Comparison of ENCODE assay signal across 12 mouse cellular contexts in the genomic region with DNA sequence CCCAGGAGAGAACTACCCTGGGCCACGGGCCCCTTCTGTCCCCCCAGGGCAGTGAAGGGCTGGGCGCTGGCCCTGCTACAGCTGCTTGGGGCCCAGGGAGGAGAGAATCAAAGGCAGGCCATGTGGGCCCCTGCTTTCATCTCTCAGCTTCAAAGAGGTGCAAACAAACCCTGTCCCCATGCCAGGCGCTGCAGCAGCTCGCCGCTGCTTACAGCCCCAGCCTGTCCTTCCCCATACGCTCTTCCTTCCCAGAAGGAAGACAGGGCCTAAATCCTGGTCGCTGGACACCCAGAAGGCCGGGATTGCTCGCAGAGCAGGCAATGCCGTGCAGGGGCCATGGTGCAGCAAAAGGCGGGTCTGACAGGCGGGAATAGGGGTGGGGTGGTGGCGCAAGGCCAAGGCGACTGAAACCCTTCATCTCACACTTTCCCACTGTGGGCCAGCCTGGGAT. TPM values are rescaled to one million over a fixed set of nuclear protein-coding genes. Genes with fewer than 3 reads are reported as not detected.
DNase-seq lines count a peak whose midpoint lies in the region; ATAC-seq and TF ChIP-seq lines count a peak whose summit lies in the region.
"Had no signal": no experiment of that assay in that cellular context is flagged by ENCODE, and none has a peak within 500 bp of the region (broad histone marks: within the 10 kb centered on the region; RNA-seq: fewer than 3 reads in every experiment).

No protein-coding gene starts in this region.

- H3K4me1 ChIP-seq in kidney, embryonic 14.5 days (ENCODE audit: control insufficient read depth, insufficient read depth, low read length): peaks cover 13% of the 10 kb centered on the region
- no peaks in the 10 kb centered on the region for H3K4me1 ChIP-seq in kidney, adult 2 months (ENCODE audit: control insufficient read depth, insufficient read depth, low read length)
- H3K4me1 ChIP-seq in E14TG2a.4 (replicated peaks; ENCODE audit: low read depth, low read length): peaks cover 47% of the 10 kb centered on the region
- H3K4me1 ChIP-seq in intestine, embryonic 15.5 days (replicated peaks): peaks cover 15% of the 10 kb centered on the region

- H3K4me2 ChIP-seq in kidney, embryonic 14.5 days (replicated peaks; ENCODE audit: low read depth, low read length): no peak overlapping the region
- peak overlapping the region; percentile 36; the same call in 1 of the 2 replicates for H3K4me2 ChIP-seq in intestine, embryonic 15.5 days (replicated peaks)

- H3K36me3 ChIP-seq in kidney, embryonic 14.5 days (ENCODE audit: control insufficient read depth, insufficient read depth, low read length): no peaks in the 10 kb centered on the region
- H3K36me3 ChIP-seq in kidney, adult 2 months (ENCODE audit: control insufficient read depth, insufficient read depth, low read length): no peaks in the 10 kb centered on the region
- H3K36me3 ChIP-seq in E14TG2a.4 (ENCODE audit: insufficient read depth, low read length): no peaks in the 10 kb centered on the region
- H3K36me3 ChIP-seq in intestine, embryonic 15.5 days: no peaks in the 10 kb centered on the region

- no peak for TF ChIP-seq POLR2A in kidney, adult 2 months (IDR thresholded peaks at IDR 0.05; ENCODE audit: low read depth, low read length)

- H3K9ac ChIP-seq in kidney, embryonic 14.5 days (ENCODE audit: low read depth, low read length): 0 out of 2 replicates have a peak overlapping the region, but pooled peaks have one; percentile 19
- H3K9ac ChIP-seq in intestine, embryonic 15.5 days: no peak overlapping the region; the same call in 1 of the 2 replicates

- no peak overlapping the region for H3K27ac ChIP-seq in kidney, embryonic 14.5 days (ENCODE audit: low read depth, low read length)
- no peak overlapping the region for H3K27ac ChIP-seq in kidney, adult 2 months (ENCODE audit: insufficient read depth, low read depth, low read length)
- peak overlapping the region; percentile 54 for H3K27ac ChIP-seq in intestine, embryonic 15.5 days

- peak; percentile 25; the same call in 1 of the 2 replicates for ATAC-seq in kidney, embryonic 14.5 days (ENCODE audit: low FRiP score, low TSS enrichment)
- ATAC-seq in intestine, embryonic 15.5 days: peak; percentile 66

- H3K9me3 ChIP-seq in kidney, embryonic 14.5 days (ENCODE audit: control insufficient read depth, low read length): no peaks in the 10 kb centered on the region
- no peaks in the 10 kb centered on the region for H3K9me3 ChIP-seq in E14TG2a.4 (ENCODE audit: low read length)
- no peaks in the 10 kb centered on the region for H3K9me3 ChIP-seq in intestine, embryonic 15.5 days

- 31% methylated on average over 14 of the region's 14 CpGs for WGBS in kidney, embryonic 14.5 days
- WGBS in kidney, adult 2 months: 61% methylated on average over 14 of the region's 14 CpGs
- WGBS in intestine, embryonic 15.5 days: 20% methylated on average over 14 of the region's 14 CpGs

- no peaks in the 10 kb centered on the region; the same call in 1 of the 2 replicates for H3K27me3 ChIP-seq in kidney, embryonic 14.5 days (ENCODE audit: control insufficient read depth, insufficient read depth, low read length)
- H3K27me3 ChIP-seq in kidney, adult 2 months (replicated peaks; ENCODE audit: control insufficient read depth, insufficient read depth, low read length): no peaks in the 10 kb centered on the region
- peaks cover 18% of the 10 kb centered on the region for H3K27me3 ChIP-seq in E14TG2a.4 (ENCODE audit: insufficient read depth, low read length)
- no peaks in the 10 kb centered on the region for H3K27me3 ChIP-seq in intestine, embryonic 15.5 days (replicated peaks)

- TF ChIP-seq CTCF in kidney, adult 2 months (conservative IDR thresholded peaks at IDR 0.05; ENCODE audit: insufficient read depth, insufficient read length, low read depth, low read length): no peak
- TF ChIP-seq CTCF in E14TG2a.4 (conservative IDR thresholded peaks at IDR 0.05; ENCODE audit: low read length): no peak

- no peak overlapping the region for H3K4me3 ChIP-seq in kidney, embryonic 14.5 days (ENCODE audit: low read length)
- no peak overlapping the region for H3K4me3 ChIP-seq in kidney, adult 2 months (ENCODE audit: insufficient read depth, low read depth, low read length)
- 0 out of 2 replicates have a peak overlapping the region, but pooled peaks have one; percentile 17 for H3K4me3 ChIP-seq in E14TG2a.4 (replicated peaks; ENCODE audit: low read length)
- H3K4me3 ChIP-seq in intestine, embryonic 15.5 days (replicated peaks): no peak overlapping the region

- DNase-seq in adrenal gland, adult 2 months: peak; percentile 27
- no peak for DNase-seq in adrenal gland, adult (ENCODE audit: inconsistent age in 2 of 2, low spot score in 1 of 2)
- DNase-seq in kidney, adult 2 months: no peak
- DNase-seq in adipocyte (ENCODE audit: low spot score): no peak
- DNase-seq in left cerebral cortex, adult 9 months (ENCODE audit: low spot score in 2 of 2): no peak
- DNase-seq: gastrocnemius, postnatal 25 days; kidney, postnatal 36 days had no signal

RNA-seq across cellular contexts. Expression of gene Gm572, which starts 43.4 kb away (rescaled TPM):
- not detected for total RNA-seq in adrenal gland, adult 2 months (2021)
- 0.07 TPM in 1 of 2 replicates, not detected in the other for polyA plus RNA-seq in adrenal gland, adult 2 months (2012; rRNA removed)
- not detected in 2 replicates for polyA plus RNA-seq in kidney, embryonic 14.5 days (2014; fragmentation: Nextera tagmentation; extraction: Ambion mirVana)
- 0.17 TPM in 1 of 2 replicates, not detected in the other for polyA plus RNA-seq in kidney, adult 2 months (2012; rRNA removed)
- not detected in 2 replicates for polyA plus RNA-seq in intestine, embryonic 15.5 days (2015; fragmentation: Nextera tagmentation; extraction: Ambion mirVana)
- total RNA-seq: left cerebral cortex, postnatal 10 days; MEL had no signal

RNA-seq across cellular contexts. Expression of gene Tardbp, which starts 59.7 kb away (rescaled TPM):
- total RNA-seq in adrenal gland, adult 2 months (2021): 100 to 1,000 TPM; 240 to 255 TPM
- 8.0 and 10.3 TPM in 2 replicates for polyA plus RNA-seq in adrenal gland, adult 2 months (2012; rRNA removed)
- polyA plus RNA-seq in kidney, embryonic 14.5 days (2014; fragmentation: Nextera tagmentation; extraction: Ambion mirVana): 183 TPM in 2 replicates
- 67.3 and 93.3 TPM in 2 replicates for polyA plus RNA-seq in kidney, adult 2 months (2012; rRNA removed)
- polyA plus RNA-seq in intestine, embryonic 15.5 days (2015; fragmentation: Nextera tagmentation; extraction: Ambion mirVana): 272 and 318 TPM in 2 replicates
